Mouse (Mus musculus) E14TG2a.4 (cell line): ENCODE data around the gene Cdca3.
"Not testable (repeated sequence)": the region's sequence is repeated elsewhere in the genome, so short reads cannot be mapped to it uniquely, and the experiment has no call there.

ENCODE experiments used
- H3K27me3 ChIP-seq: 2 replicates; pipeline ENCODE4 v1.6.1; 2014; ENCODE audit warnings: low read length, control low read depth; ENCODE audit not compliant: insufficient read depth
- H3K36me3 ChIP-seq: 2 replicates; pipeline ENCODE4 v1.6.1; 2014; ENCODE audit warnings: low read length, control low read depth; ENCODE audit not compliant: insufficient read depth
- H3K4me1 ChIP-seq: replicated peaks from 2 replicates; pipeline ENCODE4 v1.6.1; 2014; ENCODE audit warnings: low read depth, low read length, control low read depth
- H3K4me3 ChIP-seq: replicated peaks from 2 replicates; pipeline ENCODE4 v1.5.1; 2014; ENCODE audit warnings: mild to moderate bottlenecking, low read length
- H3K9me3 ChIP-seq: 2 replicates; pipeline ENCODE4 v1.6.1; 2014; ENCODE audit warnings: low read length, control low read depth
- CTCF ChIP-seq: conservative IDR thresholded peaks from 2 replicates; pipeline ENCODE4 v1.5.1; 2014; ENCODE audit warnings: low read length
- NANOG ChIP-seq: IDR thresholded peaks from 2 replicates; pipeline ENCODE4 v1.6.1; 2014; ENCODE audit warnings: borderline replicate concordance, low read length, mixed read lengths
- POU5F1 ChIP-seq: IDR thresholded peaks from 2 replicates; pipeline ENCODE4 v1.6.1; 2014; ENCODE audit warnings: low read length, borderline replicate concordance

Gene Cdca3

GRCm38 (mm10) chr6:124817563-124817962 lies 11.8 kb upstream of the Cdca3 start:
- Histone ChIP-seq H3K36me3 (peaks cover 85% of the 10 kb centered on the region), H3K4me3 (no peak overlapping the region), H3K27me3 (no peaks in the 10 kb centered on the region), H3K9me3 (no peaks in the 10 kb centered on the region), H3K4me1 (peaks cover 37% of the 10 kb centered on the region)
- no peak for TF ChIP-seq NANOG
- no peak for TF ChIP-seq POU5F1
- TF ChIP-seq CTCF, result no peak

GRCm38 (mm10) chr6:124817971-124818370 lies 11.4 kb upstream of the Cdca3 start:
- no peaks in the 10 kb centered on the region for H3K9me3 ChIP-seq
- no peak overlapping the region for H3K4me3 ChIP-seq
- TF ChIP-seq POU5F1 (no peak), CTCF (no peak), NANOG (no peak)
- peaks cover 85% of the 10 kb centered on the region for H3K36me3 ChIP-seq
- no peaks in the 10 kb centered on the region for H3K27me3 ChIP-seq
- H3K4me1 ChIP-seq, result peaks cover 33% of the 10 kb centered on the region

GRCm38 (mm10) chr6:124820891-124821290 lies 8.5 kb upstream of the Cdca3 start:
- H3K9me3 ChIP-seq, result no peaks in the 10 kb centered on the region
- TF ChIP-seq POU5F1, result no peak
- TF ChIP-seq CTCF, result no peak
- TF ChIP-seq NANOG, result no peak
- peaks cover 100% of the 10 kb centered on the region for H3K36me3 ChIP-seq
- no peaks in the 10 kb centered on the region for H3K27me3 ChIP-seq
- H3K4me3 ChIP-seq, result no peak overlapping the region
- H3K4me1 ChIP-seq, result peaks cover 16% of the 10 kb centered on the region

- peaks cover 100% of the 10 kb centered on the region for H3K36me3 ChIP-seq
- no peaks in the 10 kb centered on the region for H3K9me3 ChIP-seq
- H3K4me1 ChIP-seq, result peaks cover 21% of the 10 kb centered on the region
- no peak overlapping the region for H3K4me3 ChIP-seq
- no peaks in the 10 kb centered on the region for H3K27me3 ChIP-seq
- TF ChIP-seq CTCF (no peak), NANOG (no peak), POU5F1 (no peak)
Observed at GRCm38 (mm10) chr6:124822049-124822448, 7.3 kb upstream of the Cdca3 start.

GRCm38 (mm10) chr6:124828101-124828592 lies 1.2 kb upstream of the Cdca3 start:
- Histone ChIP-seq H3K36me3 (peaks cover 66% of the 10 kb centered on the region), H3K4me3 (peak overlapping the region; percentile 98), H3K27me3 (no peaks in the 10 kb centered on the region), H3K4me1 (peaks cover 47% of the 10 kb centered on the region), H3K9me3 (no peaks in the 10 kb centered on the region)
- no peak for TF ChIP-seq CTCF
- no peak for TF ChIP-seq NANOG
- TF ChIP-seq POU5F1, result no peak

GRCm38 (mm10) chr6:124829799-124830700 lies 703 bp downstream of the Cdca3 start:
- no peaks in the 10 kb centered on the region for H3K9me3 ChIP-seq
- TF ChIP-seq POU5F1 (no peak), NANOG (no peak), CTCF (no peak)
- peaks cover 64% of the 10 kb centered on the region for H3K4me1 ChIP-seq
- peaks cover 66% of the 10 kb centered on the region for H3K36me3 ChIP-seq
- H3K4me3 ChIP-seq, result peak overlapping the region; percentile 98
- no peaks in the 10 kb centered on the region for H3K27me3 ChIP-seq

GRCm38 (mm10) chr6:124831199-124831598 lies 1.9 kb downstream of the Cdca3 start:
- H3K9me3 ChIP-seq, H3K27me3 ChIP-seq: not testable (repeated sequence)
- H3K4me3 ChIP-seq, result peak overlapping the region; percentile 98
- peaks cover 63% of the 10 kb centered on the region for H3K36me3 ChIP-seq
- H3K4me1 ChIP-seq, result peaks cover 76% of the 10 kb centered on the region

GRCm38 (mm10) chr6:124831649-124832048 lies 2.3 kb downstream of the Cdca3 start:
- Histone ChIP-seq H3K27me3 (no peaks in the 10 kb centered on the region), H3K9me3 (no peaks in the 10 kb centered on the region), H3K36me3 (peaks cover 58% of the 10 kb centered on the region), H3K4me1 (peaks cover 79% of the 10 kb centered on the region), H3K4me3 (peak overlapping the region; percentile 98)
- TF ChIP-seq NANOG, result peak; percentile 99
- no peak for TF ChIP-seq CTCF

- no peaks in the 10 kb centered on the region for H3K27me3 ChIP-seq
- H3K9me3 ChIP-seq, result no peaks in the 10 kb centered on the region
- H3K4me3 ChIP-seq, result no peak overlapping the region
- no peak for TF ChIP-seq CTCF
- no peak for TF ChIP-seq POU5F1
- no peak for TF ChIP-seq NANOG
- peaks cover 75% of the 10 kb centered on the region for H3K4me1 ChIP-seq
- H3K36me3 ChIP-seq, result peaks cover 47% of the 10 kb centered on the region
Observed at GRCm38 (mm10) chr6:124834512-124835081, 5.2 kb downstream of the Cdca3 start.
